Mouse (Mus musculus): Measurements from ENCODE around the gene Kdelr3. TPM values are rescaled to one million over a fixed set of nuclear protein-coding genes. Genes with fewer than 3 reads are reported as not detected.

The Kdelr3 gene
- polyA plus RNA-seq, 1 experiment from 2014 or later, result 15.3 TPM

GRCm38 (mm10) chr15:79500110-79500509 is 16.1 kb upstream of the Kdelr3 start:
- H3K4me1 ChIP-seq, result peaks cover 12% of the 10 kb centered on the region
- H3K9ac ChIP-seq, result no peak overlapping the region
- H3K4me3 ChIP-seq (replicated peaks), result no peak overlapping the region
- H3K4me2 ChIP-seq, result no peak overlapping the region
- 67% methylated on average over 17 of the region's 17 CpGs for WGBS
- peaks cover 57% of the 10 kb centered on the region for H3K27me3 ChIP-seq
- no peaks in the 10 kb centered on the region for H3K9me3 ChIP-seq
- ATAC-seq (ENCODE audit: low FRiP score), result no peak
- H3K27ac ChIP-seq, result no peak overlapping the region
- H3K36me3 ChIP-seq (replicated peaks), result no peaks in the 10 kb centered on the region

GRCm38 (mm10) chr15:79502891-79503341 is 13.3 kb upstream of the Kdelr3 start:
- Histone ChIP-seq H3K4me1 (peaks cover 34% of the 10 kb centered on the region), H3K27ac (no peak overlapping the region), H3K4me2 (no peak overlapping the region), H3K36me3 (replicated peaks) (no peaks in the 10 kb centered on the region), H3K4me3 (replicated peaks) (no peak overlapping the region), H3K27me3 (peaks cover 84% of the 10 kb centered on the region), H3K9me3 (no peaks in the 10 kb centered on the region), H3K9ac (no peak overlapping the region)
- ATAC-seq (ENCODE audit: low FRiP score), result no peak
- WGBS, result 20% methylated on average over 18 of the region's 18 CpGs

- ATAC-seq (ENCODE audit: low FRiP score), result no peak
- Histone ChIP-seq H3K36me3 (replicated peaks) (no peaks in the 10 kb centered on the region), H3K4me1 (peaks cover 34% of the 10 kb centered on the region), H3K27ac (no peak overlapping the region), H3K27me3 (peaks cover 87% of the 10 kb centered on the region), H3K9ac (no peak overlapping the region), H3K9me3 (no peaks in the 10 kb centered on the region), H3K4me2 (no peak overlapping the region), H3K4me3 (replicated peaks) (no peak overlapping the region)
- WGBS, result 77% methylated on average over 5 of the region's 5 CpGs
Measured at GRCm38 (mm10) chr15:79503438-79503837, 12.8 kb upstream of the Kdelr3 start.

GRCm38 (mm10) chr15:79504707-79505452 is 11.3 kb upstream of the Kdelr3 start, which contains the start of gene Kcnj4:
Gene Kcnj4 (minus strand): TSS chr15:79505241.
- no peak for ATAC-seq (ENCODE audit: low FRiP score)
- Histone ChIP-seq H3K27me3 (peaks cover 89% of the 10 kb centered on the region), H3K4me3 (replicated peaks) (peak within 1 kb of the TSS; percentile 56), H3K9me3 (no peaks in the 10 kb centered on the region), H3K36me3 (replicated peaks) (no peaks in the 10 kb centered on the region), H3K9ac (peak within 1 kb of the TSS; percentile 57), H3K27ac (no peak within 1 kb of the TSS), H3K4me2 (peak within 1 kb of the TSS; percentile 100), H3K4me1 (peaks cover 35% of the 10 kb centered on the region)
- 1% methylated on average over 60 of the region's 60 CpGs for WGBS

GRCm38 (mm10) chr15:79505616-79506283 is 10.5 kb upstream of the Kdelr3 start:
- Histone ChIP-seq H3K9me3 (no peaks in the 10 kb centered on the region), H3K4me2 (peak overlapping the region; percentile 100), H3K4me1 (peaks cover 32% of the 10 kb centered on the region), H3K4me3 (replicated peaks) (peak overlapping the region; percentile 56), H3K27ac (no peak overlapping the region), H3K27me3 (peaks cover 96% of the 10 kb centered on the region), H3K9ac (peak overlapping the region; percentile 57), H3K36me3 (replicated peaks) (no peaks in the 10 kb centered on the region)
- peak; percentile 74 for ATAC-seq (ENCODE audit: low FRiP score)
- WGBS, result 2% methylated on average over 36 of the region's 71 CpGs

- Histone ChIP-seq H3K4me3 (replicated peaks) (no peak overlapping the region), H3K27me3 (peaks cover 98% of the 10 kb centered on the region), H3K4me1 (peaks cover 36% of the 10 kb centered on the region), H3K9me3 (no peaks in the 10 kb centered on the region), H3K36me3 (replicated peaks) (no peaks in the 10 kb centered on the region), H3K27ac (no peak overlapping the region), H3K4me2 (peak overlapping the region; percentile 100), H3K9ac (no peak overlapping the region)
- ATAC-seq (ENCODE audit: low FRiP score), result 0 out of 2 replicates have a peak, but pooled peaks have one; percentile 4
- 33% methylated on average over 7 of the region's 7 CpGs for WGBS
Measured at GRCm38 (mm10) chr15:79506460-79506859, 9.8 kb upstream of the Kdelr3 start.

GRCm38 (mm10) chr15:79507055-79507828 is 9.0 kb upstream of the Kdelr3 start:
- 54% methylated on average over 31 of the region's 31 CpGs for WGBS
- no peak overlapping the region for H3K4me3 ChIP-seq (replicated peaks)
- H3K9me3 ChIP-seq, result no peaks in the 10 kb centered on the region
- H3K27ac ChIP-seq, result no peak overlapping the region
- no peak for ATAC-seq (ENCODE audit: low FRiP score)
- H3K36me3 ChIP-seq (replicated peaks), result no peaks in the 10 kb centered on the region
- no peak overlapping the region for H3K4me2 ChIP-seq
- H3K4me1 ChIP-seq, result peaks cover 43% of the 10 kb centered on the region
- H3K27me3 ChIP-seq, result peaks cover 98% of the 10 kb centered on the region
- no peak overlapping the region for H3K9ac ChIP-seq

GRCm38 (mm10) chr15:79509998-79510397 is 6.2 kb upstream of the Kdelr3 start:
- H3K9me3 ChIP-seq, result no peaks in the 10 kb centered on the region
- H3K36me3 ChIP-seq (replicated peaks), result no peaks in the 10 kb centered on the region
- WGBS, result 34% methylated on average over 6 of the region's 6 CpGs
- H3K27me3 ChIP-seq, result peaks cover 98% of the 10 kb centered on the region
- H3K27ac ChIP-seq, result no peak overlapping the region
- H3K4me3 ChIP-seq (replicated peaks), result no peak overlapping the region
- no peak overlapping the region for H3K4me2 ChIP-seq
- peaks cover 40% of the 10 kb centered on the region for H3K4me1 ChIP-seq
- ATAC-seq (ENCODE audit: low FRiP score), result no peak
- H3K9ac ChIP-seq, result no peak overlapping the region

- no peak for ATAC-seq (ENCODE audit: low FRiP score)
- 78% methylated on average over 7 of the region's 7 CpGs for WGBS
- Histone ChIP-seq H3K9ac (no peak overlapping the region), H3K4me1 (peaks cover 36% of the 10 kb centered on the region), H3K4me2 (no peak overlapping the region), H3K36me3 (replicated peaks) (no peaks in the 10 kb centered on the region), H3K27ac (no peak overlapping the region), H3K9me3 (no peaks in the 10 kb centered on the region), H3K27me3 (peaks cover 98% of the 10 kb centered on the region), H3K4me3 (replicated peaks) (no peak overlapping the region)
Measured at GRCm38 (mm10) chr15:79510425-79510824, 5.8 kb upstream of the Kdelr3 start.

GRCm38 (mm10) chr15:79511553-79512320 is 4.5 kb upstream of the Kdelr3 start:
- ATAC-seq (ENCODE audit: low FRiP score), result peak; percentile 88
- Histone ChIP-seq H3K9ac (peak overlapping the region; percentile 48), H3K4me2 (peak overlapping the region; percentile 79), H3K27me3 (peaks cover 99% of the 10 kb centered on the region), H3K4me3 (replicated peaks) (peak overlapping the region; percentile 44), H3K4me1 (peaks cover 38% of the 10 kb centered on the region), H3K36me3 (replicated peaks) (no peaks in the 10 kb centered on the region), H3K27ac (no peak overlapping the region), H3K9me3 (no peaks in the 10 kb centered on the region)
- WGBS, result under 1% methylated on average over 61 of the region's 61 CpGs

GRCm38 (mm10) chr15:79513940-79514339 is 2.3 kb upstream of the Kdelr3 start:
- peaks cover 35% of the 10 kb centered on the region for H3K4me1 ChIP-seq
- no peaks in the 10 kb centered on the region for H3K9me3 ChIP-seq
- H3K27ac ChIP-seq, result no peak overlapping the region
- H3K36me3 ChIP-seq (replicated peaks), result no peaks in the 10 kb centered on the region
- no peak overlapping the region for H3K4me3 ChIP-seq (replicated peaks)
- 8% methylated on average over 9 of the region's 9 CpGs for WGBS
- no peak overlapping the region for H3K9ac ChIP-seq
- H3K27me3 ChIP-seq, result peaks cover 99% of the 10 kb centered on the region
- no peak overlapping the region for H3K4me2 ChIP-seq
- no peak for ATAC-seq (ENCODE audit: low FRiP score)
